Mouse (Mus musculus): ENCODE results near the gene Pkn1. TPM values are rescaled to one million over a fixed set of nuclear protein-coding genes. Genes with fewer than 3 reads are reported as not detected.

Pkn1 gene
- total and polyA plus RNA-seq, 3 experiments, result 33.5 to 73.2 (median 41.2) TPM

- Histone ChIP-seq H3K4me1 (ENCODE audit: control insufficient read depth in 1 of 2, insufficient read depth in 2 of 2, low read length in 2 of 2) (peaks cover 0 to 5% of the 10 kb centered on the region in 2 experiments; a peak in 1 of 4 replicates), H3K79me2 (ENCODE audit: control insufficient read depth, insufficient read depth, low read length, poor library complexity) (no peaks in the 10 kb centered on the region), H3K9ac (ENCODE audit: control insufficient read depth, low read depth, low read length, poor library complexity, severe bottlenecking) (no peak overlapping the region), H3K9me3 (replicated peaks; ENCODE audit: insufficient read depth, low read length) (no peaks in the 10 kb centered on the region), H3K4me3 (ENCODE audit: control insufficient read depth in 1 of 2, insufficient read depth in 1 of 2, low read depth in 2 of 2, low read length in 2 of 2) (no peak overlapping the region), H3K27ac (ENCODE audit: control insufficient read depth, low read depth, low read length) (no peak overlapping the region), H3K27me3 (ENCODE audit: control insufficient read depth in 1 of 2, insufficient read depth in 2 of 2, low read length in 2 of 2) (no peaks in the 10 kb centered on the region), H3K36me3 (ENCODE audit: control insufficient read depth in 1 of 2, insufficient read depth in 2 of 2, low read length in 2 of 2) (no peaks in the 10 kb centered on the region)
- TF ChIP-seq ZKSCAN1 (IDR thresholded peaks at IDR 0.05; ENCODE audit: low read depth, low read length) (no peak), MEF2A (IDR thresholded peaks at IDR 0.05; ENCODE audit: extremely low read depth, insufficient replicate concordance, low read depth, low read length, poor library complexity, severe bottlenecking) (no peak), KAT2A (conservative IDR thresholded peaks at IDR 0.05; ENCODE audit: low read depth, low read length) (no peak), SMC3 (IDR thresholded peaks at IDR 0.05; ENCODE audit: low read depth, low read length) (no peak), SIN3A (IDR thresholded peaks at IDR 0.05; ENCODE audit: low read length) (no peak), TCF12 (IDR thresholded peaks at IDR 0.05; ENCODE audit: low read depth, low read length) (no peak), POLR2AphosphoS2 (IDR thresholded peaks at IDR 0.05; ENCODE audit: low read length) (no peak), UBTF (IDR thresholded peaks at IDR 0.05; ENCODE audit: borderline replicate concordance, insufficient read depth, low read depth, low read length) (no peak), HCFC1 (IDR thresholded peaks at IDR 0.05; ENCODE audit: low read depth, low read length) (no peak)
- no peak for DNase-seq (ENCODE audit: low read depth, low spot score)
Observed at GRCm38 (mm10) chr8:83664096-83664495, 34.9 kb downstream of the Pkn1 start.

- Histone ChIP-seq H3K27ac (ENCODE audit: control insufficient read depth, low read depth, low read length) (no peak overlapping the region), H3K4me1 (ENCODE audit: control insufficient read depth in 1 of 2, insufficient read depth in 2 of 2, low read length in 2 of 2) (peaks cover 0 to 5% of the 10 kb centered on the region in 2 experiments; a peak in 1 of 4 replicates), H3K4me3 (ENCODE audit: control insufficient read depth in 1 of 2, insufficient read depth in 1 of 2, low read depth in 2 of 2, low read length in 2 of 2) (no peak overlapping the region), H3K9ac (ENCODE audit: control insufficient read depth, low read depth, low read length, poor library complexity, severe bottlenecking) (no peak overlapping the region; the same call in 1 of the 2 replicates), H3K9me3 (replicated peaks; ENCODE audit: insufficient read depth, low read length) (no peaks in the 10 kb centered on the region), H3K27me3 (ENCODE audit: control insufficient read depth in 1 of 2, insufficient read depth in 2 of 2, low read length in 2 of 2) (no peaks in the 10 kb centered on the region), H3K79me2 (ENCODE audit: control insufficient read depth, insufficient read depth, low read length, poor library complexity) (no peaks in the 10 kb centered on the region), H3K36me3 (ENCODE audit: control insufficient read depth in 1 of 2, insufficient read depth in 2 of 2, low read length in 2 of 2) (no peaks in the 10 kb centered on the region)
- DNase-seq (ENCODE audit: low read depth, low spot score), result peak; percentile 94
- TF ChIP-seq BHLHE40 (IDR thresholded peaks at IDR 0.05; ENCODE audit: borderline replicate concordance, low read depth, low read length) (0 out of 2 replicates have a peak, but pooled peaks have one; percentile 26), MAZ (IDR thresholded peaks at IDR 0.05; ENCODE audit: low read depth, low read length) (peak; percentile 92), MXI1 (IDR thresholded peaks at IDR 0.05; ENCODE audit: low read depth, low read length) (peak; percentile 45; the same call in 1 of the 2 replicates), NELFE (IDR thresholded peaks at IDR 0.05; ENCODE audit: low read depth, low read length) (no peak), USF2 (IDR thresholded peaks at IDR 0.05; ENCODE audit: borderline replicate concordance in 1 of 2, insufficient read depth in 1 of 2, low read depth in 1 of 2, low read length in 2 of 2) (no peak), POLR2AphosphoS5 (IDR thresholded peaks at IDR 0.05; ENCODE audit: borderline replicate concordance, low read depth, low read length) (no peak), TBP (IDR thresholded peaks at IDR 0.05; ENCODE audit: low read depth, low read length) (0 out of 2 replicates have a peak, but pooled peaks have one; percentile 21), MYB (IDR thresholded peaks at IDR 0.05; ENCODE audit: low read depth, low read length) (no peak), ZMIZ1 (IDR thresholded peaks at IDR 0.05; ENCODE audit: low read depth, low read length) (no peak), ETS1 (IDR thresholded peaks at IDR 0.05; ENCODE audit: low read depth, low read length) (0 out of 2 replicates have a peak, but pooled peaks have one; percentile 31), MEF2A (IDR thresholded peaks at IDR 0.05; ENCODE audit: extremely low read depth, insufficient replicate concordance, low read depth, low read length, poor library complexity, severe bottlenecking) (no peak), POLR2A (IDR thresholded peaks at IDR 0.05; ENCODE audit: control insufficient read depth in 1 of 2, insufficient read depth in 1 of 2, low read depth in 1 of 2, low read length in 2 of 2, poor library complexity in 1 of 2) (no peak), CHD1 (IDR thresholded peaks at IDR 0.05; ENCODE audit: low read depth, low read length) (no peak), ZC3H11A (IDR thresholded peaks at IDR 0.05; ENCODE audit: low read depth, low read length) (peak; percentile 61), TCF12 (IDR thresholded peaks at IDR 0.05; ENCODE audit: low read depth, low read length) (0 out of 2 replicates have a peak, but pooled peaks have one; percentile 17), SMC3 (IDR thresholded peaks at IDR 0.05; ENCODE audit: low read depth, low read length) (peak; percentile 75), EP300 (IDR thresholded peaks at IDR 0.05; ENCODE audit: low read depth in 1 of 2, low read length in 2 of 2) (peak in 1 of 2 experiments; percentile 20; a peak in 1 of 4 replicates), CTCF (IDR thresholded peaks at IDR 0.05 in 2 of 3, conservative IDR thresholded peaks at IDR 0.05 in 1 of 3; ENCODE audit: control insufficient read depth in 1 of 3, insufficient read depth in 1 of 3, low read depth in 2 of 3, low read length in 3 of 3, poor library complexity in 1 of 3, severe bottlenecking in 1 of 3) (peak; percentile 94 to 96 (median 95)), SIN3A (IDR thresholded peaks at IDR 0.05; ENCODE audit: low read length) (peak; percentile 63), RAD21 (IDR thresholded peaks at IDR 0.05; ENCODE audit: low read depth, low read length) (peak; percentile 85), HCFC1 (IDR thresholded peaks at IDR 0.05; ENCODE audit: low read depth, low read length) (peak; percentile 48; the same call in 1 of the 2 replicates)
Observed at GRCm38 (mm10) chr8:83662421-83662826, 36.6 kb downstream of the Pkn1 start.
